Mouse (Mus musculus): Measurements from ENCODE around the gene Ankrd11.

Gene Ankrd11

GRCm38 (mm10) chr8:122896317-122896716, 145.8 kb downstream of the Ankrd11 start:
- DNase-seq (ENCODE audit: low spot score), result no peak

GRCm38 (mm10) chr8:122893451-122893850, 148.6 kb downstream of the Ankrd11 start:
- DNase-seq (ENCODE audit: low spot score), result no peak

GRCm38 (mm10) chr8:122891440-122891839, 150.6 kb downstream of the Ankrd11 start:
- no peak for DNase-seq (ENCODE audit: low spot score)

DNA sequence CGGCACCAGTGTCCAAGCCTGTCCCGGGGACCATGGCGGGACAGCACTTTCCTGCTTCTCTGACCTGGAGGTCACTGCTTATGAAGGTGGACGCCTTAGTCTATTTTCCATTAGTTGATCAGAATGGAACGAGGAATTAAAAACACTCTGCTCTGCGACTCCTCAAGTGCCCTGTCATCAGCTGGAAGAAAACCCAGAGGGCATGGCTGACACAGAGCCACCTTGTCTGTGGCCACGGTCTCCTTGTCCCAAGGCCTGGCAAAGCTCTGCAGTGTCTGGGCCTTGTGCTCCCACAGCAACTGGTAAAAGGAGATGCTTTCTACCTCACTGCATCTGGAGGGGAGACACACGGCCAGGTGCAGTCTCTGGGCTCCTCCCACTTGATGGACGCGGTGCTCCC, 158.4 kb downstream of the Ankrd11 start:
- DNase-seq (ENCODE audit: low spot score), result no peak

GRCm38 (mm10) chr8:122880302-122880701, 161.8 kb downstream of the Ankrd11 start:
- DNase-seq (ENCODE audit: low spot score), result no peak

DNA sequence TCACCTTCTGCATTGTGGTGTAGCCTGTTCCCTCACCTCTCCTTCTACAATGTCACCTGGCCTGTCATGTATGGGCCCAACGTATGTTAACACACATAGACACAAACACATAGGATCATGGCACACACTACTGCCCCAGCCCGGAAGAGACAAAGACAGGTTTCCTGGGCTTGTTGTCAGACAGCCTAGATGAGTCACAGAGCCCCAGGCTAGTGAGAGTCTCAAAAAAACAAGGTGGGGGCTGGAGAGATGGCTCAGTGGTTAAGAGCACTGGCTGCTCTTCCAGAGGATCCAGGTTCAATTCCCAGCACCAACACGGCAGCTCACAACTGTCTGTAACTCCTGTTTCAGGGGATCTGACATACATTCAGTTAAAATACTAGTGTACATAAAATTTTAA, 163.8 kb downstream of the Ankrd11 start:
- no peak for DNase-seq (ENCODE audit: low spot score)

DNA sequence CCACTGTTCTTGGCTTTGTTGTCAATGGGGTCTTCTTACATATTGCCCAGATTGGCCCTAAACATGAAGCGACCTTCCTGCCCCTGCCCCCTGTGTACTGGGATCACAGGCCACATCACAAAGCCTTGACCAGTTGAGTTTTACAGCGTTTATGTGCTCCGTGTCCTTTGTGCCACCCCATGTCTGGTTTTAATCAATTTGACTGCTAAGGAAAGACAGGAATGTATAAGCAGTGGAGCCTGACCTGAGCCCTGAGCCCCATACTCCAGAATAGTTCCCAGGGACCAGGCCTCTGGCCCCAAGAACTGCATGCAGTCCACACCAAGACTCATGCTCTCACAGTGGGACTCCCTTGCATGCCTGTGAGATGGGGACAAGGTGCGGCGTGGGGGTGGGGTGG, 166.9 kb downstream of the Ankrd11 start:
- DNase-seq (ENCODE audit: low spot score), result peak; percentile 43

DNA sequence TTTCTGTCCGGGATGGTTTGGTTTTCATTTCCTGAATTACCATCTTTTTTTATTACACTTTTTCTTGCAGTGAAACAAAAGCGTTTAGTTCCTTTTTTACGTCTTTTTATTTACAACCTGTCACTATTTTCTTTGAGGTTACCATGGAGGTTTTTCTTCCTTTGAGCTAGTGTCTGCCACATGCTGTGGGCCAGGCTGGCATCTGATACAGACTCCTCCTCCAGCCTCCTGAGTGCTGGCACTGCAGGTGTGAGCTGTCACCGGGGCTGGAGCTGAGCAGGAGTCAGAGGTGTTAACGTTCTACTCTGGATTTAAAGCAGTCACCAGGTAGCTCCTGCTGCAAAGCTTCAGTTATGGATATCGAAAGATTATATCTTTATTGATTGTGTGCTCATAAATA, 168.9 kb downstream of the Ankrd11 start:
- no peak for DNase-seq (ENCODE audit: low spot score)

DNA sequence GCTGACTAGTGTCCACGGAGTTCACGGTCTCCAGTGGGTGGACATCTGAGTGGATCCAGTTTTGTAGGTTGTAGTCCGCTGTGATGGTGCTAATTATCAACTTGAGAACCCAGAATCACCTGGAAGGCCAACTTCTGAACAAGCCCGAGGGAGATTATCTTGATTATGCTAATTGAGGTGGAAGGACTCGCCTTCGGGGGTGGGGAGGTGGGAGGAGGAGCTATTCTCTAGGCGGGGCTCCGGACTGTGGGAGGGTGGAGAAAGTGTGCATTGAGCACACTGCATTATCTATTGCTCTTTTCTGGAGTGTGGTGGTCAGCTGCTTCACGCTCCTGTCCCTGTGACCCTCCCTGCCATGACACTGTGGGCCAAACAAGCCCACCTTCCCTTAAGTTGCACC, 170.4 kb downstream of the Ankrd11 start:
- no peak for DNase-seq (ENCODE audit: low spot score)

GRCm38 (mm10) chr8:122870377-122870863, 171.7 kb downstream of the Ankrd11 start:
- DNase-seq (ENCODE audit: low spot score), result peak; percentile 44

GRCm38 (mm10) chr8:122867982-122868381, 174.1 kb downstream of the Ankrd11 start:
- DNase-seq (ENCODE audit: low spot score), result no peak

- no peak for DNase-seq (ENCODE audit: low spot score)
Measured at GRCm38 (mm10) chr8:122866231-122866630, 175.8 kb downstream of the Ankrd11 start.

- peak; percentile 51 for DNase-seq (ENCODE audit: low spot score)
Measured at GRCm38 (mm10) chr8:122865441-122865840, 176.6 kb downstream of the Ankrd11 start.

DNA sequence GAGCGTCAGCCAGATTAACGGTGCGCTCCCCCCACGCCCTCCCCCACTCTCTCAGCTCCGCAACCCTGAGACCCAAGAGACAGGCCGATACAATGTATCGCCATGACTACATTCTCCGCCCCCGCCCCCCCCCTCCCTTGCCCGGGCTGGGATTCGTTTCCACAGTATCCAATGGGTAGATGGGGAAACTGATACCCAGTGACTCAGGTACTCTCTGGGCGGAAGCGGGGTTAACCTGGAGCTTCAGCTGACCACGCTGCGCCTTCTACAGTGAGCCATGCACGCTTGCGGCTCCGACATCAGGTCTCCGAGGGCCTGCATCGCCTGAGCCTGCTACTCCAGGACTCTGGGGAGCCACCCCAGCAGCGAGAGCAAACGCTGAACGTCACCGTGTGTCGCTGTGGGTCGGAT, 177.4 kb downstream of the Ankrd11 start:
- DNase-seq (ENCODE audit: low spot score), result no peak

DNA sequence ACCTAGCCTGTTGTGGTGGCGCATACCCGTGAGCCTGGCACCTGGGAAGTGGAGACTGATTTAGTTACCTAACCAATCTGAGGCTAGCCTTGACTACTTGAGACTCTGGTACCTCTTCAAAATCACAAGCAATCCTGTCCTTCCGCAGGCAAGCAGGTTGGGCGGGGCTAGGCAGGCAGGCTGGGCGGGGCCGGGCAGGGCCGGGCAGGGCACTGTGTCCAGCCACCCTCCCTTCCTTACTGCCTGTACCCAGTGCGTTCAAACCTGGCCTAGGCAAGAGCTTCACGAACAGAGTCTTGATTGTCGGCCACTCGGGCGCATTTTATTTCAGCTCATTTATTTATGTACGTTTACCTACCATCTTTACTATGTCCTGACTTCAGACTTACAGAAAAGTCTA, 182.2 kb downstream of the Ankrd11 start:
- DNase-seq (ENCODE audit: low spot score), result no peak

- no peak for DNase-seq (ENCODE audit: low spot score)
Measured at GRCm38 (mm10) chr8:122856288-122856687, 185.8 kb downstream of the Ankrd11 start.

GRCm38 (mm10) chr8:122855123-122855522, 187.0 kb downstream of the Ankrd11 start:
- DNase-seq (ENCODE audit: low spot score), result no peak

- DNase-seq (ENCODE audit: low spot score), result no peak
Measured at GRCm38 (mm10) chr8:122854388-122854787, 187.7 kb downstream of the Ankrd11 start.

GRCm38 (mm10) chr8:122853340-122853771, 188.7 kb downstream of the Ankrd11 start:
- peak; percentile 67 for DNase-seq (ENCODE audit: low spot score)

GRCm38 (mm10) chr8:122852546-122852905, 189.6 kb downstream of the Ankrd11 start:
- no peak for DNase-seq (ENCODE audit: low spot score)

- DNase-seq (ENCODE audit: low spot score), result no peak
Measured at GRCm38 (mm10) chr8:122851692-122852545, 190.2 kb downstream of the Ankrd11 start.

DNA sequence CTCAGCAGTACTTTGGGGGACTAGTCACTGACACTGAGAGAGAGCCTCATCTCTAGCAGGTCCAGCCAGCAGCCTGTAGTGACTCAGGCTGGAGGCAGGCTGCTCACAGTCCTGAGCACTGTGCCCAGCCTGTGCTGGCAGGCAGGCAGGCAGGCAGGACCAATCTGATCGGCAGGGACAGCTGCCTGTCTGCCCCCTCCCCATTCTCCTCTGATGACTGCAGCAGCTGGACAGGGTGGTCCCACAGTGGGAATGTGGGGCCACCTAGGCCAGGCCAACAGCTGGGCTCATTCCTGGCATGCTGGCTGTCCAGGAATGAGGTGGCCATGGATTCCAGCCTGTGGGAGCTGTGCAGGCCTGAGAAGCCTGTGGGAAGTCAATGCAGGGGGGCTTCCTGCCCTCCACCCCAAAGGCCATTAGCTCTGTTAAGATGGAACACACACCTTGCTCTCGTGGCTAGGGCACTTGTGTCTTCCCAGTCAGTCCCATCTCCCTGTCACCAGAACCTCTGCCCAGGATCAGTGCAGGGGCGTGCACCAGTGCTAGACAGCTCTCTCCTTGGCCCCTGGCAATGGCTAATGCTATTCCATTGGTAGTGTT, 191.3 kb downstream of the Ankrd11 start:
- no peak for DNase-seq (ENCODE audit: low spot score)

- no peak for DNase-seq (ENCODE audit: low spot score)
Measured at GRCm38 (mm10) chr8:122849152-122849910, 192.7 kb downstream of the Ankrd11 start.

All from embryo, embryonic 10.5 days (tissue).